Mouse (Mus musculus) kidney, adult 11 months (tissue): ENCODE results near the gene Tent4a.

Experiments used
- DNase-seq: peaks from one replicate; pipeline ENCODE4 v3.0.0; 2022

The Tent4a gene

GRCm38 (mm10) chr13:69543595-69543994 is 9.2 kb upstream of the Tent4a start:
- DNase-seq: no peak

- no peak for DNase-seq
Observed at GRCm38 (mm10) chr13:69542571-69543352, 8.3 kb upstream of the Tent4a start.

GRCm38 (mm10) chr13:69541776-69542175 is 7.4 kb upstream of the Tent4a start:
- DNase-seq: no peak

DNA sequence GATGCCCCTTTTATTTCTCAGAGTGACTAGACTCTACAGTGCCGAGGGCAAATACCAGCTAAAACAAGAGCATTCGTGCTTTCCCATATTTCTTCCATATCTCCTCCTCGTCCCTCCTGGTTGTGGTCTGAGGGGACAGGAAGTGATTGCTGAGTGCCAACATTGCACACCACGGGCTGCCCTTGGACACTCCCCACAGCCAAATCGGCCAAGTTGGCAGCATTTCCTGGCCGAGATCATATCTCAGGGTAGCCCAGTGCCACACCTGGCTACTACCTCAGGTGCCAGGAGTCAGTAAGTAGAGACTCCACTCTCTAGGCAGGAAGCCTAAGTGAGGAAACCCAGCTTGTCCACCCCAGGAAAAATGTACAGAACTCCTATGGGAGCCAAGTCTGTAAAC is 6.8 kb upstream of the Tent4a start:
- DNase-seq: no peak

DNA sequence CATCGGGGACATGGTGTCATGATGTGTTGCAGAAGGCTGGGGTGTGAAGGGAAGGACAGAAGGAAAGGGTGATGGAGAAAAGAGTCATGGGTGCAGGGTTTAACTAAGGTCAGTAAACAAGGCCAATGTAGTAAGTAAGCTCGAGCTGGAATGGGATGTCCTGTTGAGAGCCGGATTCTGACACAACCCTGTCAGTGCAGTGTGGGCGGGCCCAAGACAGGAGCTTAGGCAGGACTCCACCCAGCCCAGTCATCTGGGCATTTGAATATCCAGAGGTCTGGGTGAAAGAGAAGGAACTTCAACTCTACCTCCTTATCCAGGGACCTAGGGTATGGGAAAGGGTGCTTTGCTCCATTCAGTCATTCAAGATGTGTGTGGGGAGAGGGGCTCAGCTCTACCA is 3.9 kb upstream of the Tent4a start:
- DNase-seq: no peak

- no peak for DNase-seq
Observed at GRCm38 (mm10) chr13:69537366-69537765, 2.9 kb upstream of the Tent4a start.

- DNase-seq: no peak
Observed at GRCm38 (mm10) chr13:69536021-69536420, 1.6 kb upstream of the Tent4a start.

GRCm38 (mm10) chr13:69534654-69535551 is 486 bp upstream of the Tent4a start:
- DNase-seq: peak; percentile 98

DNA sequence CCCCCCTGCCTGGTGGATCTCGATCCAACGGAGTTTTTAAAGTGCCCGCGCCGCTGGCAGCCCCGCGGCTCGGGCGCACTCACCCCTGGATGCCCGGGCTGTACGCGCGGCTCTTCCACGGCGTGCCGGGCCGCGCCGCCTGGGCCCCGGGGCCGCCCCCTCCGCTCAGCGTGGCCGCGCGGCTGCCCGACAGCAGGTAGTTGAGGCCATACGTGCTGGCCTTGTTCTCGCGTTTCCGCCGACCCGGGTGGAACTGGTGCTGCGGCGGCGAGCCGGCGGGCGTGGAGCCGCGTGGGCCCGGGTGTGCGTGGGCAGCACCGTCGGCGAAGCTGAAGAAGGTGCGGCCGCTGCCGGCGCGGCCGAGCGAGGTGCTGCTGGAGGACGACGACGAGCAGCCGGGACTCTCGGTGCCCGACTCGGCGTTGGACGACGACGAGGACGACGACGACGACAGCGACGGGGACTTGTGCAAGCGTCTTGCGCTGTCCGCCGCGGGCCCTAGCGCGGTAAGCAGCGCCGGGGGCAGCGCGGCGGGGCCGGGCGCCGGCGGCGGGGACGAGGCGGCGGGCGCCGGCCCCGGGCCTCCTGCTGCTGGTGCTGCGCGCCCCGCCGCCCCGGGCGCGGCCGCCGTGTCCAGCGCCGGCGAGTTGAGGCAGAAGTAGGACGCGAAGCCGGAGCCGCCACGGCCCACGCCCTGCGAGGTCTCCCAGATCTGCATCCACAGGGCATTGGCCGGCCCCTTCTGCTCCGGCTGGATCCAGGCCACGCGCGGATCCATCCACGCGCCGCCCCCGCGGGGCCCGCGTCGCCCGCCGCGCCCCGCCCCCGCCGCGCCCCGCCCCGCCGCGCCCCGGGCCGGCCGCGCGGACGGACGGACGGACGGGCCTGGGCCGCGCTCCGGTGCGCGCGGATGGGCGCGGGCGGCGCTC is 748 bp downstream of the Tent4a start, which contains the start of gene Nsun2:
Gene Nsun2 (plus strand): TSS at position 342 of the 929 bp plus-strand sequence.
- DNase-seq: peak; percentile 55

DNA sequence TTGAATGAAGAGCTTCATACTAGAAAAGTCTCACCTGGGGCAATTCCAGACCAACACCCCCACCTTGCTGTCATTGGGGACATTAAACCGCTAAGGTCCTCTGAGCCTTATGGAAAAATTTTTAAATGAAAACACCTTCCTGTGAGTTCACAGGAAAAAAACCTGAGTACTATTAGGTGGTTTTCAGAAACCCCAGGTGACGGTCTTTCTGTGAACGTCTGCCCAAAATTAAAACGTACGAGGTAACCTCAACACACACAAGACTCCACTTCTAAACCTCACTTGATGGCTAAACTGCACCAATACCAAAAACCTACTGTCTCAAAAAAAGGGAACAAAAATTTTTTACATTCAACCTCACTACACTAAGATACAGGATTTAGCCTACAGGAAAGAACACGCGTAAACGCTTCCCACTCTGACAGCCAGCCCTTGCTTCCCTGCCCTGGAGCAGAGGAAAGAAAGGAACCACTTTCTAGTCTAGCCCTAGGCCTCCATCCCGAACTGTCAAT is 1.5 kb downstream of the Tent4a start:
- DNase-seq: no peak

- peak; percentile 47 for DNase-seq
Observed at GRCm38 (mm10) chr13:69532101-69532892, 2.1 kb downstream of the Tent4a start.

GRCm38 (mm10) chr13:69531431-69531830 is 3.0 kb downstream of the Tent4a start:
- DNase-seq: no peak

DNA sequence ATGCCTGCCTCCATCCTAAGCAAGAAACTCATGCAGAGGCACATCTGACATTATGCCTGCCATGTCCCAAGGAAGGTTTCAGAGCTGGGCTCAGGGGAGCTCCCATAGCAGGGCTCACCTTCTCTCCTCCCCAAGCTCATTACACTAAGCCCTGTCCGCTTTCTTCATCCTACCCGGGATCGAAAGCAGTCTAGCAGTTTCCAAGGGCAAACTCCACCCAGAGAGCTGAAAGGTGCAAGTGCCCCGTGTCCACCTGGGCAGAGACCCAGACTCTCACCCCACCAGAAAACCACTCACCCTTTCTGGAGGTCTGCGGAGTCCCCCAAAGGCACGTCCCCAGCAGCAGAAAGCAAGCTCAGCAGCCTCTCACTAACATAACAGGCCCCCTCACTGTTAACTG is 3.5 kb downstream of the Tent4a start:
- peak; percentile 28 for DNase-seq

GRCm38 (mm10) chr13:69530156-69530555 is 4.3 kb downstream of the Tent4a start:
- no peak for DNase-seq

- DNase-seq: peak; percentile 39
Observed at GRCm38 (mm10) chr13:69528531-69528930, 5.9 kb downstream of the Tent4a start.

- peak; percentile 89 for DNase-seq
Observed at GRCm38 (mm10) chr13:69525867-69526266, 8.6 kb downstream of the Tent4a start.

GRCm38 (mm10) chr13:69524158-69524530 is 10.3 kb downstream of the Tent4a start:
- DNase-seq: peak; percentile 79

GRCm38 (mm10) chr13:69523444-69524157 is 10.8 kb downstream of the Tent4a start:
- DNase-seq: no peak

GRCm38 (mm10) chr13:69522161-69522791 is 12.1 kb downstream of the Tent4a start:
- no peak for DNase-seq

GRCm38 (mm10) chr13:69519137-69519536 is 15.3 kb downstream of the Tent4a start:
- no peak for DNase-seq
